Mouse (Mus musculus) intestine, embryonic 14.5 days (tissue): ENCODE measurements around the gene Thap2. TPM values are rescaled to one million over a fixed set of nuclear protein-coding genes. Genes with fewer than 3 reads are reported as not detected.

Experiments
- ATAC-seq: fragments of 200-750 bp; cut with Nextera tagmentation; replicated peaks from 2 replicates; pipeline ENCODE4 v1.8.0; 2017; ENCODE audit warnings: low read depth, moderate number of reproducible peaks, moderate TSS enrichment, moderate library complexity; ENCODE audit not compliant: low FRiP score, low TSS enrichment
- DNase-seq: peaks from one replicate; pipeline ENCODE4 v3.0.0-alpha.2; 2018; ENCODE audit warnings: low spot score
- H3K27ac ChIP-seq: fragments of 300-500 bp; sonication (generic); 2 replicates; pipeline ENCODE4 v1.5.1; 2014; ENCODE audit warnings: low read depth, mild to moderate bottlenecking, control low read depth
- H3K27me3 ChIP-seq: fragments of 300-500 bp; sonication (generic); replicated peaks from 2 replicates; pipeline ENCODE4 v1.6.1; 2014; ENCODE audit warnings: low read length, control low read depth; ENCODE audit not compliant: control insufficient read depth, insufficient read depth
- H3K36me3 ChIP-seq: fragments of 300-500 bp; sonication (generic); 2 replicates; pipeline ENCODE4 v1.6.1; 2014; ENCODE audit warnings: low read length, control low read depth; ENCODE audit not compliant: control insufficient read depth, insufficient read depth
- H3K4me1 ChIP-seq: fragments of 300-500 bp; sonication (generic); replicated peaks from 2 replicates; pipeline ENCODE4 v1.6.1; 2014; ENCODE audit warnings: low read length, control low read depth, mixed read lengths; ENCODE audit not compliant: control insufficient read depth, insufficient read depth
- H3K4me2 ChIP-seq: fragments of 300-500 bp; sonication (generic); 2 replicates; pipeline ENCODE4 v1.6.1; 2014; ENCODE audit warnings: low read length
- H3K4me3 ChIP-seq: fragments of 300-500 bp; sonication (generic); 2 replicates; pipeline ENCODE4 v1.5.1; 2014; ENCODE audit warnings: low read depth, low read length, control low read depth, mixed read lengths
- H3K9ac ChIP-seq: fragments of 300-500 bp; sonication (generic); 2 replicates; pipeline ENCODE4 v1.6.1; 2014; ENCODE audit warnings: mild to moderate bottlenecking, low read length
- H3K9me3 ChIP-seq: fragments of 300-500 bp; sonication (generic); 2 replicates; pipeline ENCODE4 v1.6.1; 2016; ENCODE audit warnings: low read length, control low read depth; ENCODE audit not compliant: control insufficient read depth
- WGBS: fragments of 180-500 bp; shearing (Covaris S2); extraction: QIAGEN DNeasy Blood & Tissue Kit; methylation state at CpG from one replicate; pipeline ENCODE4 v1.1.7; 2014; 5-methylcytosine and 5-hydroxymethylcytosine counted together
- polyA plus RNA-seq: library from polyadenylated mRNA; unstranded; fragments of >200 nt; fragmentation: Nextera tagmentation; extraction: Ambion mirVana; gene quantifications from 2 replicates; pipeline ENCODE4 v1.2.1, GENCODE M21; 2014

The Thap2 gene
- polyA plus RNA-seq, 1 experiment from 2014 or later, result 17.5 TPM

DNA sequence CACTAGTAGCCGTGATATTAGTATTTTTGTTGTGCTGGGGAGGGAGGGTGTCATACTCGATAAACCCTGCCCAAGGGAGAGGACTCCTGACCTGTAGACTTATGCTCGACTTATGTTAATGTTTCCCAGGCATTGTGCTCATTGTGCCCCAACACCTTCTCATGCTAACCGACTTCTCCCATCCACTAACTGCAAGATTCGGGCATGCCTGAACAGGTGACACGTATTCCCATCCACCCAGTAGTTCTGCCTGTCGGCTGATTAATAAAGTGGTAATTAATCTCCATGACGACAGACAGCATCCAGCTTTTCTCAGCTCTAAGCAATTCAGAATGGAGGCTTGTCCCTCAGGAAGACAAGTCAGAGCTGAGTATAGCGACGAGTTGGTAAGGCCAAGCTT, 35.2 kb downstream of the Thap2 start:
- Histone ChIP-seq H3K4me1 (no peaks in the 10 kb centered on the region), H3K27ac (no peak overlapping the region), H3K4me2 (no peak overlapping the region), H3K4me3 (no peak overlapping the region), H3K9ac (no peak overlapping the region), H3K27me3 (no peaks in the 10 kb centered on the region), H3K9me3 (no peaks in the 10 kb centered on the region), H3K36me3 (0 out of 2 replicates have a peak, but pooled peaks cover 4% of the 10 kb centered on the region)
- DNase-seq (no peak), ATAC-seq (no peak)
- WGBS, result 76% methylated on average over 10 of the region's 10 CpGs

DNA sequence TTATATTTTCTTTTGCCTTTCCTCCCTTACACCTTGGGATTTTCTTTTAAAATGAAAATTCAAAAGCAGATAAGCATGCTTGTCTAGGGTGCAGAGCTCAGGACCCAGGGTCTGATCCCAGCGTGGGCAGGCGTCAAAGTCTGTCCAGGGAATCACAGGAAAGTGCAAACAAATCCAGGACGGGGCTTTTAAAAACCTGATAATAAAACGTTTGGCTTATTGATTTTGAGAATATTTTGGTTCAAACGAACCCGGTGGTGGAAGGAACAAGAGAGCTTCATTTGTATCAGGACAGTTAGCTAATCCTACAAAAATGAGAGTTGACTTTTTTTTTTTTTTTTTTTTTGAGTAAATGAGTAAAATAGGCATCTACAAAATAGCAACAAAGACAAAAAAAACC, 36.1 kb downstream of the Thap2 start:
- no peak overlapping the region for H3K9ac ChIP-seq
- WGBS, result 67% methylated on average over 6 of the region's 6 CpGs
- no peaks in the 10 kb centered on the region for H3K4me1 ChIP-seq
- no peak overlapping the region for H3K4me2 ChIP-seq
- H3K36me3 ChIP-seq, result peaks cover 10% of the 10 kb centered on the region
- H3K9me3 ChIP-seq, result no peaks in the 10 kb centered on the region
- H3K4me3 ChIP-seq, result no peak overlapping the region
- no peaks in the 10 kb centered on the region for H3K27me3 ChIP-seq
- DNase-seq (no peak), ATAC-seq (no peak)
- no peak overlapping the region for H3K27ac ChIP-seq

DNA sequence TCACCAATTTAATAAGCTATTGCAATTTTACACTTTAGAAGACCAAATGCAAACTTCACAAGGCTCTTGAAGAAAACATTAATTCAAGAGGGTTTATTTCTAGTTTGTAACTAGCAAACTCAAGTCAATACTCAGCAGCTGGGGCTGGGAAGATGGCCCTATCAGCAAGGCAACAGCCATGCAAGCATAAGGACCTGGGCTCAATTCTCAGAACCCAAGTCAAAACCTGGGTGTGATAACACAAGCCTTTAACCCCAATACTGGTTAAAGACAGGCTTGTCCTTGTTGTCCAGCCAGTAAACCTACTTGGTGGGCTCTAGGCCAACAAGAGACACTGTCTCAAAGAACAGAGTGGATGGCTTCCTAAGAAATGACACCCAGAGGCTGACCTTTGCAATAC, 37.8 kb downstream of the Thap2 start:
- DNase-seq (no peak), ATAC-seq (no peak)
- peaks cover 20% of the 10 kb centered on the region for H3K36me3 ChIP-seq
- H3K4me3 ChIP-seq, result no peak overlapping the region
- H3K4me2 ChIP-seq, result no peak overlapping the region
- H3K27ac ChIP-seq, result no peak overlapping the region
- H3K27me3 ChIP-seq, result no peaks in the 10 kb centered on the region
- no peak overlapping the region for H3K9ac ChIP-seq
- H3K9me3 ChIP-seq, result no peaks in the 10 kb centered on the region
- no peaks in the 10 kb centered on the region for H3K4me1 ChIP-seq

DNA sequence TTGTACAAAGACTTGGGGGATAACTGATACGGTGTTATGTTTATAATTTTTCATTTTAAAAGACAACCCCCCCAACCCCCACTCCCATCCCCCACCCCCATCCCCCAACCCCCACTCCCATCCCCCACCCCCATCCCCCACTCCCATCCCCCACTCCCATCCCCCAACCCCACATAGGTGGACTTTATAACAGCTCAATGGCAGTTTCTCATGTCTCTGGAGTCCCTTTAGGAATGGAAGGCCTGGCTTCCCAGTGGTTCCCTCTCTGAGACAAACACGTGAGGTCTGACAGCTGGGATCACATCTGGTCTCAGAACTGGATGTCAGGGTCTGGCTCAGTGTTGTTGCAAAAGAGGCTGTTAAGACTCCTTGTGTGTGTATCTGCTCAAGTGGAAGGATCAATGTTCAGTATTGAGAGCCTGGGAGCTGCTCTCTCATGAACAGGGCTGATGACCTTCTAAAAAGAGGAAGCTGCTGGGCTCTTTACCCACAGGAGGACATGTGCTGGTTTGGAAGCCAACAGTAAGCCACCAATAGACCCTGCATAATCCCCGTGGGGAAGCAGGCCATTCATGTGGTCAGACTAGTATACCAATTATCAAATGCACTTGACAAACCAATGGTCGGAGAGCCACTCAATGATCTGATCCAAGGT, 41.3 kb downstream of the Thap2 start:
- Histone ChIP-seq H3K36me3 (peaks cover 24% of the 10 kb centered on the region), H3K27me3 (no peaks in the 10 kb centered on the region), H3K4me3 (no peak overlapping the region), H3K9ac (no peak overlapping the region), H3K4me1 (no peaks in the 10 kb centered on the region), H3K9me3 (no peaks in the 10 kb centered on the region), H3K4me2 (no peak overlapping the region), H3K27ac (no peak overlapping the region)
- WGBS, result 86% methylated on average over 4 of the region's 4 CpGs
- ATAC-seq (no peak), DNase-seq (no peak)

DNA sequence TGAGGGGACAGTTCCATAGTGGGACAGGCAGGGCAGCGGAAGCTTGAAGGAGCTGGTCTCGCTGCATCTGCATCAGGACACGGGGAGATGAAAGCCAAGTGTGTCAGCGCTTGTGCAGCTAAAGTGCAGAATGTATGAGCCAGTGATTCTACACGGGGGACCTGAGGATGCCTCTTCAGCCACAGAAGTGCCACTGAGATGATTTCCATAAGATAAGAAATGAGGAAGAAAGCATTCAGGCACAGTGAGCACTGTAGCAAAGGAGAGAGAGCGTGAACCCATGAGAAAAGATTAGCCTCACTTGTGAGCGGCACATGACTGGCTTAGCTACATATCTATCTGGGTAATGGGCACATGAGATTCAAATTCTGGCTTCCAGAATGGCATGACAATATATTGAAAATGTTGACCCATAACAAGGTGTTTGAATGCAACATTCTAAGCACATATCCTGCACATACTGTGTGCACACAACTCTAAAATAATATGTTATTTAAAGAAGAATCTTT, 44.4 kb downstream of the Thap2 start:
- Histone ChIP-seq H3K4me2 (no peak overlapping the region), H3K36me3 (peaks cover 20% of the 10 kb centered on the region), H3K4me1 (no peaks in the 10 kb centered on the region), H3K4me3 (no peak overlapping the region), H3K9me3 (no peaks in the 10 kb centered on the region), H3K9ac (no peak overlapping the region), H3K27ac (no peak overlapping the region), H3K27me3 (no peaks in the 10 kb centered on the region)
- DNase-seq (no peak), ATAC-seq (no peak)
- 93% methylated on average over 7 of the region's 7 CpGs for WGBS

DNA sequence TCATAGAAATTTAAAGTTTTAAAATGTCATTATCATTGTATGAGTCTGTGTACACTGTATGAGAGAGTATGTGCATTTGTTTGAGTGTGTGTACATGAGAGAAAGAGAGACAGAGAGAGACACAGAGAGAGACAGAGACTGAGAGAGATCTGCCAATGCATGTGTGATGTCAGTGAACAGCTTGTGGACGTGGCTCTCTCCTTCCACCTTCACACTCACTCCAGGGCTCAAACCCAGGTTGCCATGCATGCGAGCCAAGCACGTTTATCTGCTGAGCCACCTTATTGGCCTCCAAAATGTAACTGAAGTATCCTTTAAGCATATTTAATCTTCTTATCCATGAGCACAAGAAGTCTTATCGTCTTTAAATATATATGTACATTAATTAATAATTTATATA, 47.3 kb downstream of the Thap2 start:
- DNase-seq (no peak), ATAC-seq (no peak)
- WGBS, result 77% methylated on average over 4 of the region's 4 CpGs
- no peaks in the 10 kb centered on the region for H3K4me1 ChIP-seq
- no peaks in the 10 kb centered on the region for H3K27me3 ChIP-seq
- H3K9me3 ChIP-seq, result no peaks in the 10 kb centered on the region
- peaks cover 5% of the 10 kb centered on the region; the same call in 1 of the 2 replicates for H3K36me3 ChIP-seq
- H3K27ac ChIP-seq, result no peak overlapping the region
- no peak overlapping the region for H3K9ac ChIP-seq
- no peak overlapping the region for H3K4me2 ChIP-seq
- no peak overlapping the region for H3K4me3 ChIP-seq

DNA sequence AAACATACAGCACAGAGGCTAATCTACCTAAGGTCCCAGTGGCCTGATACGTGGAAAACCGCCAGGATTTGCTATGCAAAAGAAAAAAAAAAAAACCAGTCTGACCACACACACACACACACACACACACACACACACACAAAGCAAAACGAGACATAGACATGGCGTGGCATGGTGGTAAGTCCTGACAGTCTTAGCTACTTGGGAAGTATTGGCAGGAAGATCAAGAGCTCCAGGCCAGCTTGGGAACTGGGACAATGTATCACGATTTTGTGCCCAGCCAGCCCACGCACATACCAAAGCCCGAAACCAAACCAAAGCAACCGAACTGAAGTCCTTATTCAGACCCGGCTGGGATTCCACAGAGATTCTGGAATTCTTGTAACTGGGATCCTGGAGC, 50.7 kb downstream of the Thap2 start:
- Histone ChIP-seq H3K4me2 (no peak overlapping the region), H3K9me3 (no peaks in the 10 kb centered on the region), H3K4me1 (no peaks in the 10 kb centered on the region), H3K27me3 (no peaks in the 10 kb centered on the region), H3K9ac (no peak overlapping the region), H3K36me3 (no peaks in the 10 kb centered on the region), H3K27ac (no peak overlapping the region), H3K4me3 (no peak overlapping the region)
- no peak for DNase-seq
- WGBS, result 80% methylated on average over 9 of the region's 9 CpGs
- ATAC-seq, result no peak

DNA sequence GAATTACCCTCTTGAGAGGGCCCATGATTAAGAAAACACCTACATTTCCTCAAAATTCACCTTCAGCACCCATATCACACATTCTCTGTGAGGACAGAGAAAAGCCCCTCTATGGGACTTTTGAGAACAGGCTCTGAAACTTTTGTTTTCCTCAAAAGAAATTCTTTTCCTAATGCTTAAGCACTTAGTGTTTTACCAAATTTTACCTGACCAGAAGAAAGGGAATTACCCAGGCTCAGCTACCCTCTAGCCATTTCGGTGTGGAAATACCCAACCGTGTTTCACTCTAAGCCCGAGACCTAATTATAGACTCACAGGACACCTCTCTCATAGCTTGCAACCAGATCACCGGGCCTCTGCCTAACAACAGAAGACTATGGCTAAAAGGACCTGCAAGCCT, 51.2 kb downstream of the Thap2 start:
- Histone ChIP-seq H3K9me3 (no peaks in the 10 kb centered on the region), H3K4me1 (no peaks in the 10 kb centered on the region), H3K27ac (no peak overlapping the region), H3K36me3 (no peaks in the 10 kb centered on the region), H3K4me2 (no peak overlapping the region), H3K27me3 (no peaks in the 10 kb centered on the region), H3K9ac (no peak overlapping the region), H3K4me3 (no peak overlapping the region)
- 91% methylated on average over 4 of the region's 4 CpGs for WGBS
- DNase-seq, result no peak
- ATAC-seq, result no peak

DNA sequence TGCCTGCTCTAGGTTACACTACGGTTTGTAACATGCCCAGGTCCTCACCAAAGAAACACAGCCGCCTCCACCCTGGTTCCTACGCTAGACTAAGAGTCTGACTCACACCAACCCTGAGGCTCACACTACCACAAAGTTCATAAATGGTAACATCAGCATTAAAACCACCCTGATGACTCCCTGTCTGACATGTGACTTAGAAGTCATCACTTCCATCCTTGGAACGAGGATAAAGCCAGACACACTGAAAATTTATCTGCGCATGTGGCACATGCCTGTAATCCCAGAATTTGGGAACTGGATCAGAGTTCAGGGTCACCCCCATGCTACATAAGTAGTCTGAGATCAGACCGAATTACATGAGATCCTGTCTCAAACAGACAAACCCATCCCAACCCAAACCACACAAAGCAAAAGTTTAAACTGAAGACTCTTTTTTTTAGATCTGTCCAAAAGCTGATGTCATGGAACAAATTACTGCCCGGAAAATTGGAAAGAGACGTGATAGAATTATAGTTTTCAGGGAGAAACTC, 51.8 kb downstream of the Thap2 start:
- Histone ChIP-seq H3K4me1 (no peaks in the 10 kb centered on the region), H3K4me3 (no peak overlapping the region), H3K4me2 (no peak overlapping the region), H3K9ac (no peak overlapping the region), H3K27ac (no peak overlapping the region), H3K36me3 (no peaks in the 10 kb centered on the region), H3K9me3 (no peaks in the 10 kb centered on the region), H3K27me3 (no peaks in the 10 kb centered on the region)
- ATAC-seq, result no peak
- WGBS, result 85% methylated on average over 8 of the region's 8 CpGs
- no peak for DNase-seq
